22 mouse cellular contexts compared by ENCODE assay signal in genomic region chr14:45632756-45633537, GRCm38 (mm10). TPM values are rescaled to one million over a fixed set of nuclear protein-coding genes. Genes with fewer than 3 reads are reported as not detected.
DNase-seq lines count a peak whose midpoint lies in the region; ATAC-seq and TF ChIP-seq lines count a peak whose summit lies in the region.
"Had no signal": no experiment of that assay in that cellular context is flagged by ENCODE, and none has a peak within 500 bp of the region (broad histone marks: within the 10 kb centered on the region; RNA-seq: fewer than 3 reads in every experiment).

No protein-coding gene starts in this region.

- no peaks in the 10 kb centered on the region for H3K9me3 ChIP-seq in intestine, embryonic 14.5 days (ENCODE audit: control insufficient read depth, low read length)
- H3K9me3 ChIP-seq in intestine, embryonic 16.5 days (ENCODE audit: control insufficient read depth, low read length), result no peaks in the 10 kb centered on the region
- H3K9me3 ChIP-seq: embryonic facial prominence, embryonic 15.5 days; forebrain, embryonic 10.5 days; heart, embryonic 15.5 days; hindbrain, embryonic 15.5 days had no signal

- no peak overlapping the region for H3K9ac ChIP-seq in intestine, embryonic 14.5 days (ENCODE audit: low read length)
- no peak overlapping the region for H3K9ac ChIP-seq in intestine, embryonic 16.5 days (ENCODE audit: low read depth, low read length)
- H3K9ac ChIP-seq: embryonic facial prominence, embryonic 15.5 days; heart, embryonic 15.5 days; hindbrain, embryonic 15.5 days had no signal

- H3K4me1 ChIP-seq in intestine, embryonic 14.5 days (replicated peaks; ENCODE audit: control insufficient read depth, insufficient read depth, low read length), result no peaks in the 10 kb centered on the region
- 0 out of 2 replicates have a peak, but pooled peaks cover 3% of the 10 kb centered on the region for H3K4me1 ChIP-seq in intestine, embryonic 16.5 days (ENCODE audit: control insufficient read depth, insufficient read depth, low read length)
- peaks cover 2% of the 10 kb centered on the region; the same call in 1 of the 2 replicates for H3K4me1 ChIP-seq in testis, adult 2 months (ENCODE audit: control insufficient read depth, insufficient read depth, low read length)
- H3K4me1 ChIP-seq: embryonic facial prominence, embryonic 15.5 days; forebrain, embryonic 10.5 days; hindbrain, embryonic 15.5 days had no signal

- no peak overlapping the region for H3K4me3 ChIP-seq in intestine, embryonic 14.5 days (ENCODE audit: low read depth, low read length)
- no peak overlapping the region for H3K4me3 ChIP-seq in intestine, embryonic 16.5 days (ENCODE audit: low read length)
- peak overlapping the region; percentile 66; the same call in 1 of the 2 replicates for H3K4me3 ChIP-seq in testis, adult 2 months (ENCODE audit: control insufficient read depth, low read depth, low read length)
- H3K4me3 ChIP-seq: embryonic facial prominence, embryonic 15.5 days; erythroblast, embryonic 14.5 days; forebrain, embryonic 10.5 days; heart, adult 2 months; heart, embryonic 15.5 days; hindbrain, embryonic 15.5 days had no signal

- H3K4me2 ChIP-seq in intestine, embryonic 14.5 days (ENCODE audit: low read length), result no peak overlapping the region
- no peak overlapping the region for H3K4me2 ChIP-seq in intestine, embryonic 16.5 days (ENCODE audit: low read depth, low read length)
- H3K4me2 ChIP-seq: embryonic facial prominence, embryonic 15.5 days; heart, embryonic 11.5 days; heart, embryonic 15.5 days; hindbrain, embryonic 15.5 days had no signal

- 80% methylated on average over 4 of the region's 4 CpGs for WGBS in intestine, embryonic 14.5 days
- WGBS in intestine, embryonic 16.5 days, result 75% methylated on average over 4 of the region's 4 CpGs

- H3K27ac ChIP-seq in intestine, embryonic 14.5 days (ENCODE audit: low read depth), result no peak overlapping the region
- H3K27ac ChIP-seq in intestine, embryonic 16.5 days (ENCODE audit: low read length), result no peak overlapping the region
- no peak overlapping the region for H3K27ac ChIP-seq in testis, adult 2 months (ENCODE audit: control insufficient read depth, insufficient read depth, low read depth, low read length)
- H3K27ac ChIP-seq: embryonic facial prominence, embryonic 15.5 days; forebrain, embryonic 10.5 days; heart, adult 2 months; heart, embryonic 15.5 days; hindbrain, embryonic 15.5 days had no signal

- no peak for TF ChIP-seq POLR2A in testis, adult 2 months (IDR thresholded peaks at IDR 0.05; ENCODE audit: control insufficient read depth, low read depth, low read length)

- DNase-seq in intestine, embryonic 14.5 days (ENCODE audit: low spot score), result peak; percentile 25
- no peak for DNase-seq in testis, postnatal 10 days (ENCODE audit: low spot score)
- DNase-seq in neural tube, embryonic 10.5 days (ENCODE audit: extremely low spot score, low spot score), result no peak
- no peak for DNase-seq in left cerebral cortex, postnatal 14 days (ENCODE audit: low spot score in 2 of 2)
- no peak for DNase-seq in heart, postnatal 36 days
- DNase-seq: adrenal gland, adult 8-10 months; adrenal gland, postnatal 36 days; cerebellum, adult 2 months; cerebellum, postnatal 10 days; gastrocnemius, postnatal 36 days; heart, adult 2 months; heart, postnatal 14 days had no signal

- ATAC-seq in intestine, embryonic 14.5 days (replicated peaks; ENCODE audit: low FRiP score, low TSS enrichment, low read depth), result no peak
- no peak for ATAC-seq in intestine, embryonic 16.5 days
- ATAC-seq in monocyte, adult 5-6 weeks (replicated peaks; ENCODE audit: insufficient number of reproducible peaks, low FRiP score, low TSS enrichment, poor library complexity, severe bottlenecking), result peak; percentile 71
- ATAC-seq: forebrain, embryonic 14.5 days had no signal

- H3K36me3 ChIP-seq in intestine, embryonic 14.5 days (ENCODE audit: control insufficient read depth, insufficient read depth, low read length), result no peaks in the 10 kb centered on the region
- H3K36me3 ChIP-seq in intestine, embryonic 16.5 days (ENCODE audit: control insufficient read depth, insufficient read depth, low read length), result no peaks in the 10 kb centered on the region
- no peaks in the 10 kb centered on the region for H3K36me3 ChIP-seq in testis, adult 2 months (ENCODE audit: control insufficient read depth, insufficient read depth, low read length)
- H3K36me3 ChIP-seq: embryonic facial prominence, embryonic 15.5 days; forebrain, embryonic 10.5 days; heart, embryonic 15.5 days; hindbrain, embryonic 15.5 days had no signal

- intact Hi-C loops in left cerebral cortex, postnatal 14 days (cut with DNase I), result no loop called here
- intact Hi-C loops in heart, postnatal 36 days (cut with DNase I), result no loop called here

- TF ChIP-seq CTCF in testis, adult 2 months (IDR thresholded peaks at IDR 0.05; ENCODE audit: control insufficient read depth, insufficient read depth, insufficient replicate concordance, low read depth, low read length), result no peak

- no peaks in the 10 kb centered on the region for H3K27me3 ChIP-seq in intestine, embryonic 14.5 days (replicated peaks; ENCODE audit: control insufficient read depth, insufficient read depth, low read length)
- no peaks in the 10 kb centered on the region for H3K27me3 ChIP-seq in intestine, embryonic 16.5 days (replicated peaks; ENCODE audit: control insufficient read depth, insufficient read depth, low read length)
- H3K27me3 ChIP-seq in testis, adult 2 months (ENCODE audit: control insufficient read depth, insufficient read depth, low read length), result no peaks in the 10 kb centered on the region
- H3K27me3 ChIP-seq: embryonic facial prominence, embryonic 15.5 days; heart, embryonic 15.5 days; hindbrain, embryonic 15.5 days had no signal

RNA-seq across cellular contexts. Expression of gene Ddhd1, which starts 25.0 kb away (rescaled TPM):
- 13.0 and 13.1 TPM in 2 replicates for polyA plus RNA-seq in intestine, embryonic 14.5 days (2014; fragmentation: Nextera tagmentation; extraction: Ambion mirVana)
- polyA plus RNA-seq in intestine, embryonic 16.5 days (2015; fragmentation: Nextera tagmentation; extraction: Ambion mirVana), result 5.8 and 6.5 TPM in 2 replicates
- polyA plus RNA-seq in testis, adult 2 months (2012; rRNA removed), result 153 and 163 TPM in 2 replicates
- total RNA-seq in monocyte, adult 5-6 weeks (2017), result 84.0 to 160 TPM (median 126 TPM) in 3 replicates
- total RNA-seq in left cerebral cortex, postnatal 14 days (2021), result 10 to 100 TPM; 73.9 to 75.6 TPM
- 1 to 10 TPM; 8.6 to 9.3 TPM for total RNA-seq in heart, postnatal 36 days (2021)
